In the genomic region with DNA sequence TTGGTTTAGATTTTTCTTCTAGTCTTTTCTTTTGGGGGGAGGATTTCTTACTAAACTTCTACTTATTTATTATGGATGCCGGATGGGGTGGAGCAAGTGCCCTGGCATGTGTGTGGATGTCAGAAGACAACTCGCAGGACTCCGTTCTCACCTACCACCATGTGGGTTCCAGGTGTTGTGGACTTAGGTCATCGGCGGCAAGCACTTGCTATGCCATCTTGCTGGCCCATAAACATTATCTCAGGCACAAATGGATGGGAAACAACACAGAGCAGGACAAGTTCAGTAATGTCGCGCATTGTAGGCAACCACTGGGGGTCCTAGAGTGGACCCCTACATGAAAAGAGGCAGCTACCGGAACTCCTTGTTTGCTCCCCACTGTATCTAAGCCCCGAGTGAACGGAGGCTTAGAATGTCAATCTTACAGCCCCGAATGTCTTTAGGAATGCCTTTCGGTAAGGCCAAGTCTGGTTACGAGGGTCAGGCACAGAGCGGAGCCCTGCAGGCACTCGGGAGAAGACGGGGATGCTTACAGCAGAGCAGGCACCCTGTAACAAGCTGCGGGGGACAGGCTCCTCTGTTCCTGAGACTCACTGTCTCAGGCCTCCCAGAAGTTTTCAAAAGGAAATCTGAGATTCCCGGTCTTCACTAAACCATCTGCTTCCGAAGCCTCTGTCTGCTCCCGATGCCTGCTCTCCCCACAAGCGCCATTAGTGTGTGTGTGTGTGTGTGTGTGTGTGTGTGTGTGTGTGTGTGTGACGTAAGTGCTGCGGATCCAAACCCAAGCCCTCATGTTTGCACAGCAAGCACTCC, we compare ENCODE assay signal across 12 mouse cellular contexts. TPM values are rescaled to one million over a fixed set of nuclear protein-coding genes. Genes with fewer than 3 reads are reported as not detected.
DNase-seq lines count a peak whose midpoint lies in the region; ATAC-seq and TF ChIP-seq lines count a peak whose summit lies in the region.
"Had no signal": no experiment of that assay in that cellular context is flagged by ENCODE, and none has a peak within 500 bp of the region (broad histone marks: within the 10 kb centered on the region; RNA-seq: fewer than 3 reads in every experiment).

No protein-coding gene starts in this region.

- no peaks in the 10 kb centered on the region for H3K9me3 ChIP-seq in kidney, embryonic 16.5 days (ENCODE audit: low read length)
- H3K9me3 ChIP-seq in embryonic facial prominence, embryonic 13.5 days = no peaks in the 10 kb centered on the region
- no peaks in the 10 kb centered on the region for H3K9me3 ChIP-seq in hindbrain, postnatal 0 days (ENCODE audit: low read length)
- H3K9me3 ChIP-seq: liver, embryonic 13.5 days had no signal

- WGBS in kidney, embryonic 16.5 days = 18% methylated on average over 23 of the region's 23 CpGs
- WGBS in embryonic facial prominence, embryonic 13.5 days = 21% methylated on average over 23 of the region's 23 CpGs
- 28% methylated on average over 23 of the region's 23 CpGs for WGBS in hindbrain, postnatal 0 days

- H3K27ac ChIP-seq in kidney, embryonic 16.5 days (ENCODE audit: low read length) = no peak overlapping the region
- H3K27ac ChIP-seq in embryonic facial prominence, embryonic 13.5 days = no peak overlapping the region
- H3K27ac ChIP-seq in hindbrain, postnatal 0 days = no peak overlapping the region
- H3K27ac ChIP-seq: liver, embryonic 13.5 days had no signal

- DNase-seq in kidney, adult 11 months = no peak
- DNase-seq in hindbrain, postnatal 0 days (ENCODE audit: low spot score) = no peak
- DNase-seq in neural tube, embryonic 10.5 days (ENCODE audit: extremely low spot score, low spot score) = peak; percentile 56
- no peak for DNase-seq in layer of hippocampus, adult 9-10 months (ENCODE audit: low spot score)
- no peak for DNase-seq in gastrocnemius, postnatal 10 days
- no peak for DNase-seq in layer of hippocampus, adult 9-11 months
- DNase-seq: adrenal gland, postnatal 14 days; kidney, adult 2 months; liver, embryonic 13.5 days had no signal

- no peak for TF ChIP-seq CTCF in hindbrain, postnatal 0 days (IDR thresholded peaks at IDR 0.05; ENCODE audit: low read depth)

- no peaks in the 10 kb centered on the region for H3K36me3 ChIP-seq in kidney, embryonic 16.5 days (ENCODE audit: insufficient read depth, low read length)
- H3K36me3 ChIP-seq in embryonic facial prominence, embryonic 13.5 days = no peaks in the 10 kb centered on the region
- H3K36me3 ChIP-seq in hindbrain, postnatal 0 days (ENCODE audit: insufficient read depth, low read length) = no peaks in the 10 kb centered on the region
- H3K36me3 ChIP-seq: G1E; liver, embryonic 13.5 days had no signal

- no peak overlapping the region for H3K9ac ChIP-seq in kidney, embryonic 16.5 days (replicated peaks; ENCODE audit: low read length)
- H3K9ac ChIP-seq in embryonic facial prominence, embryonic 13.5 days = peak overlapping the region; percentile 47; the same call in 1 of the 2 replicates
- H3K9ac ChIP-seq in hindbrain, postnatal 0 days (replicated peaks; ENCODE audit: low read length) = no peak overlapping the region
- H3K9ac ChIP-seq: liver, embryonic 13.5 days had no signal

- peak overlapping the region; percentile 23 for H3K4me3 ChIP-seq in kidney, embryonic 16.5 days (ENCODE audit: low read length)
- H3K4me3 ChIP-seq in embryonic facial prominence, embryonic 13.5 days = peak overlapping the region; percentile 17
- no peak overlapping the region for H3K4me3 ChIP-seq in hindbrain, postnatal 0 days (ENCODE audit: low read length)
- H3K4me3 ChIP-seq: liver, embryonic 13.5 days had no signal

- peaks cover 10% of the 10 kb centered on the region; the same call in 1 of the 2 replicates for H3K4me1 ChIP-seq in kidney, embryonic 16.5 days (ENCODE audit: insufficient read depth, low read length)
- H3K4me1 ChIP-seq in embryonic facial prominence, embryonic 13.5 days = peaks cover 21% of the 10 kb centered on the region
- peaks cover 10% of the 10 kb centered on the region; the same call in 1 of the 2 replicates for H3K4me1 ChIP-seq in hindbrain, postnatal 0 days (ENCODE audit: insufficient read depth, low read length)
- H3K4me1 ChIP-seq: liver, embryonic 13.5 days had no signal

- peak overlapping the region; percentile 41 for H3K4me2 ChIP-seq in kidney, embryonic 16.5 days (replicated peaks; ENCODE audit: low read depth, low read length)
- peak overlapping the region; percentile 53 for H3K4me2 ChIP-seq in embryonic facial prominence, embryonic 13.5 days
- peak overlapping the region; percentile 14 for H3K4me2 ChIP-seq in hindbrain, postnatal 0 days (ENCODE audit: low read depth, low read length)
- H3K4me2 ChIP-seq: liver, embryonic 13.5 days had no signal

- ATAC-seq in kidney, embryonic 16.5 days (ENCODE audit: low FRiP score, low TSS enrichment) = no peak
- ATAC-seq in embryonic facial prominence, embryonic 13.5 days (ENCODE audit: insufficient number of reproducible peaks, insufficient read depth, low FRiP score, low TSS enrichment, low read depth) = no peak
- ATAC-seq in hindbrain, postnatal 0 days = peak; percentile 38; the same call in 1 of the 2 replicates

- H3K27me3 ChIP-seq in kidney, embryonic 16.5 days (ENCODE audit: insufficient read depth, low read length) = peaks cover 27% of the 10 kb centered on the region
- H3K27me3 ChIP-seq in embryonic facial prominence, embryonic 13.5 days = peaks cover 24% of the 10 kb centered on the region
- H3K27me3 ChIP-seq in hindbrain, postnatal 0 days (ENCODE audit: insufficient read depth, low read length) = no peaks in the 10 kb centered on the region

RNA-seq across cellular contexts. Expression of a gene that starts 16.8 kb away (rescaled TPM):
- 0.66 and 1.0 TPM in 2 replicates for polyA plus RNA-seq in kidney, embryonic 16.5 days (2015; fragmentation: Nextera tagmentation; extraction: Ambion mirVana)
- polyA plus RNA-seq in embryonic facial prominence, embryonic 13.5 days (2015; fragmentation: Nextera tagmentation; extraction: Ambion mirVana) = 1.00 and 1.9 TPM in 2 replicates
- total RNA-seq in hindbrain, postnatal 0 days (2014; rRNA removed) = 22.6 and 40.6 TPM in 2 replicates
- 34.6 and 41.3 TPM in 2 replicates for polyA plus RNA-seq in hindbrain, postnatal 0 days (2015; fragmentation: Nextera tagmentation; extraction: Ambion mirVana)
- total RNA-seq in gastrocnemius, postnatal 10 days (2021) = 1 to 10 TPM; 4.5 to 7.4 TPM
- polyA plus RNA-seq: G1E had no signal

Comparison
In these comparisons a context has a peak if more than half of its experiments do, and no peak if none do; other contexts are left out.
1. RNA of a gene that starts 16.8 kb away (polyA plus RNA-seq): 34.6 to 41.3 TPM in hindbrain, postnatal 0 days; 1.00 to 1.9 TPM in embryonic facial prominence, embryonic 13.5 days and 0.66 to 1.0 TPM in kidney, embryonic 16.5 days; every median in the first group is over 10 times any median in the second.
2. Peak in every context shown above with its lines, with median percentiles within 50 percentile points of each other: H3K4me2 ChIP-seq.